Mouse (Mus musculus): ENCODE results near the gene Vmn2r111. TPM values are rescaled to one million over a fixed set of nuclear protein-coding genes. Genes with fewer than 3 reads are reported as not detected.
"Not testable (repeated sequence)": the region's sequence is repeated elsewhere in the genome, so short reads cannot be mapped to it uniquely, and the experiment has no call there.

Gene Vmn2r111
- polyA plus RNA-seq (2015; fragmentation: Nextera tagmentation; extraction: Ambion mirVana) = not detected in 2 replicates

DNA sequence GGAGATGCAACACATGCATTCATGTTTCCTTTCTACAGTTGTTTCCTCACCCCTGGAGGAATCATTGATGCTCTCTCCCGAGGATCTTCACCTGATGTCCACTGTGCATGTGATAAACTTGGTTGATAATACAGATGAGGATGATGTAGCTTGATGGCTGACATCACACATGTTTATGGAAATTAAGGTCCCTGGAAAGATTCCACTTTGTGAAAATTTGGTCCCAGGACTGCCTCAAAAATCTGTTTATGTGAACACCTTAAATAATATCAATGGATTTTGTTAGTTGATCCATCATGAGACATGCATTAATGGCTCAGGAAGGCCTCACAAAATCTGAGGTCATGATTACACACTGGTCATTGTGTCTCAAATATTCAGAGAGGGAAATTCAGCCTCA is at the start of gene Vmn2r111:
Gene Vmn2r111, minus strand, starts transcription at position 101 of the 400 bp plus-strand sequence.
- 65% methylated on average over 1 of the region's 1 CpGs for WGBS

DNA sequence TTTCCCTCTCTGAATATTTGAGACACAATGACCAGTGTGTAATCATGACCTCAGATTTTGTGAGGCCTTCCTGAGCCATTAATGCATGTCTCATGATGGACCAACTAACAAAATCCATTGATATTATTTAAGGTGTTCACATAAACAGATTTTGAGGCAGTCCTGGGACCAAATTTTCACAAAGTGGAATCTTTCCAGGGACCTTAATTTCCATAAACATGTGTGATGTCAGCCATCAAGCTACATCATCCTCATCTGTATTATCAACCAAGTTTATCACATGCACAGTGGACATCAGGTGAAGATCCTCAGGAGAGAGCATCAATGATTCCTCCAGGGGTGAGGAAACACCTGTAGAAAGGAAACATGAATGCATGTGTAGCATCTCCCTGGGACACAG is 27.4 kb upstream of the Vmn2r111 start, which contains the start of gene Vmn2r112:
Gene Vmn2r112, plus strand, starts transcription at position 301 of the 400 bp plus-strand sequence.
- not testable (repeated sequence) for H3K27me3 ChIP-seq (ENCODE audit: insufficient read depth, low read length); ATAC-seq (ENCODE audit: low FRiP score, low TSS enrichment); H3K36me3 ChIP-seq (ENCODE audit: insufficient read depth, low read length); H3K27ac ChIP-seq (ENCODE audit: low read length); H3K4me2 ChIP-seq (replicated peaks; ENCODE audit: low read depth, low read length); H3K4me1 ChIP-seq (ENCODE audit: insufficient read depth, low read length); H3K9ac ChIP-seq (replicated peaks; ENCODE audit: low read length); H3K4me3 ChIP-seq (ENCODE audit: low read length); H3K9me3 ChIP-seq (ENCODE audit: low read length)

More for the DNA sequence above, at the start of gene Vmn2r111:
- not testable (repeated sequence) for H3K36me3 ChIP-seq (ENCODE audit: insufficient read depth, low read length); H3K9me3 ChIP-seq (ENCODE audit: low read length); H3K4me2 ChIP-seq (replicated peaks; ENCODE audit: low read depth, low read length); H3K4me3 ChIP-seq (ENCODE audit: low read length); H3K27ac ChIP-seq (ENCODE audit: low read length); H3K9ac ChIP-seq (replicated peaks; ENCODE audit: low read length); ATAC-seq (ENCODE audit: low FRiP score, low TSS enrichment); H3K4me1 ChIP-seq (ENCODE audit: insufficient read depth, low read length); H3K27me3 ChIP-seq (ENCODE audit: insufficient read depth, low read length)

DNA sequence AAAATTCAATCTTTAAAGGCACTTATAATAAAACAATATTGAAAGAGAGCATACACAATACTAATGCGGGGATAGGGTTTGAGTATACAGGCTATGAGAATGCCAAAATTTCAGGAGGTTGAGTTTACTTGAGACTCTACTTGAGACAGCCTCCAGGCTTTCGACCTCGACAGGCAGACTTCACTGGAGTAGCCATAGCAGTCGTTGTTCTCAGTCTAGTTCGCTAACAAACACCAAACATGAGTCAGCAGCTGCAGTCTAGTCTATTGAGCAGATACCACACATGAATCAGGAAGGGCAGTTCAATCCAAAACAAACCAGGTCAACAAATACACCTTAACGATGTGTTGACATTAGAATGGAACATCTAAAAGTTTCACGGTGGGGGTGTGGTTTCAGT is 52.8 kb downstream of the Vmn2r111 start:
- not testable (repeated sequence) for H3K4me2 ChIP-seq (replicated peaks; ENCODE audit: low read depth, low read length); H3K27me3 ChIP-seq (ENCODE audit: insufficient read depth, low read length); H3K4me1 ChIP-seq (ENCODE audit: insufficient read depth, low read length); H3K9me3 ChIP-seq (ENCODE audit: low read length); H3K9ac ChIP-seq (replicated peaks; ENCODE audit: low read length); H3K36me3 ChIP-seq (ENCODE audit: insufficient read depth, low read length); H3K4me3 ChIP-seq (ENCODE audit: low read length); ATAC-seq (ENCODE audit: low FRiP score, low TSS enrichment); H3K27ac ChIP-seq (ENCODE audit: low read length)
- WGBS = 85% methylated on average over 7 of the region's 7 CpGs

DNA sequence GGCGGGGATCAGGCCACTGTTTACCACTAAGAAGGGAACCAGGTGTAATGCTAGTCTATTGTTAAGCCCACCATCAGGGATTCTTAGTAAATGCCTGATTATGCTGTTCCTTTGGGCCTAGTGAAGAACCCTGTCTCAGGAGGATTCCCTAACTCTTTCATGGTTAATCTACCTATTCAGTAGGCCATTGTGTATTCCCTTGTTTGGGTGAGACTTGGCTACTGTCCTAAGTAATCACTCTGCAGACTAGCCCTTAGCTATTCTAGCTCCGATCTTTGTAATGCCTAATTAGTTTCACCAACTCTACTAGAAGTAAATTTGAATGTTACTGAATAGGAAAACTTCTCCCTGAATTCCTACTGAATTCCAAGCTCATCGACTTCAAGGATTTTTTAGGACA is 53.2 kb downstream of the Vmn2r111 start:
- H3K27ac ChIP-seq (ENCODE audit: low read length); H3K4me1 ChIP-seq (ENCODE audit: insufficient read depth, low read length); H3K9me3 ChIP-seq (ENCODE audit: low read length); H3K27me3 ChIP-seq (ENCODE audit: insufficient read depth, low read length); H3K4me2 ChIP-seq (replicated peaks; ENCODE audit: low read depth, low read length); H3K9ac ChIP-seq (replicated peaks; ENCODE audit: low read length); ATAC-seq (ENCODE audit: low FRiP score, low TSS enrichment); H3K36me3 ChIP-seq (ENCODE audit: insufficient read depth, low read length); H3K4me3 ChIP-seq (ENCODE audit: low read length): not testable (repeated sequence)
- WGBS = 74% methylated on average over 3 of the region's 3 CpGs

- no peaks in the 10 kb centered on the region for H3K4me1 ChIP-seq (ENCODE audit: insufficient read depth, low read length)
- H3K4me3 ChIP-seq (ENCODE audit: low read length) = no peak overlapping the region
- no peaks in the 10 kb centered on the region for H3K27me3 ChIP-seq (ENCODE audit: insufficient read depth, low read length)
- no peak for ATAC-seq (ENCODE audit: low FRiP score, low TSS enrichment)
- no peaks in the 10 kb centered on the region for H3K9me3 ChIP-seq (ENCODE audit: low read length)
- WGBS = 80% methylated on average over 4 of the region's 4 CpGs
- no peak overlapping the region for H3K9ac ChIP-seq (replicated peaks; ENCODE audit: low read length)
- no peak overlapping the region for H3K4me2 ChIP-seq (replicated peaks; ENCODE audit: low read depth, low read length)
- no peaks in the 10 kb centered on the region for H3K36me3 ChIP-seq (ENCODE audit: insufficient read depth, low read length)
- H3K27ac ChIP-seq (ENCODE audit: low read length) = no peak overlapping the region
Observed at GRCm38 (mm10) chr17:22497120-22497519, 76.2 kb downstream of the Vmn2r111 start.

Other genes starting within 250 kb of the Vmn2r111 start
- 13.8 and 14.3 TPM in 2 replicates for gene Zfp944, start 212.1 kb downstream of the Vmn2r111 start, polyA plus RNA-seq (2015; fragmentation: Nextera tagmentation; extraction: Ambion mirVana)
- 8.2 and 8.3 TPM in 2 replicates for gene Zfp758, start 212.0 kb downstream of the Vmn2r111 start, polyA plus RNA-seq (2015; fragmentation: Nextera tagmentation; extraction: Ambion mirVana)
- gene Zfp946, start 149.3 kb downstream of the Vmn2r111 start, polyA plus RNA-seq (2015; fragmentation: Nextera tagmentation; extraction: Ambion mirVana) = 14.9 and 15.0 TPM in 2 replicates
- not detected in 2 replicates for gene Vmn2r112, start 27.5 kb upstream of the Vmn2r111 start, polyA plus RNA-seq (2015; fragmentation: Nextera tagmentation; extraction: Ambion mirVana)

Measured in kidney, embryonic 16.5 days (tissue).